Mouse (Mus musculus): ENCODE data around the gene Rbbp7. TPM values are rescaled to one million over a fixed set of nuclear protein-coding genes. Genes with fewer than 3 reads are reported as not detected.

The Rbbp7 gene
- polyA plus RNA-seq, 1 experiment = 25.4 TPM

- Histone ChIP-seq H3K4me1 (ENCODE audit: control insufficient read depth, insufficient read depth, insufficient read length) (no peaks in the 10 kb centered on the region), H3K27me3 (ENCODE audit: control insufficient read depth, insufficient read depth, low read length) (no peaks in the 10 kb centered on the region), H3K27ac (ENCODE audit: insufficient read depth, low read length) (no peak overlapping the region), H3K36me3 (ENCODE audit: control insufficient read depth, insufficient read depth, low read length) (no peaks in the 10 kb centered on the region), H3K4me3 (ENCODE audit: extremely low read depth, insufficient read depth, insufficient read length) (no peak overlapping the region)
- peak; percentile 33 for DNase-seq (ENCODE audit: low read depth in 1 of 2, low spot score in 2 of 2)
- no peak for TF ChIP-seq POLR2A (IDR thresholded peaks at IDR 0.05; ENCODE audit: low read depth, low read length)
- TF ChIP-seq CTCF (IDR thresholded peaks at IDR 0.05; ENCODE audit: extremely low read depth, insufficient read depth, insufficient read length, insufficient replicate concordance) = no peak
Measured at GRCm38 (mm10) chrX:162800371-162800770, 40.2 kb downstream of the Rbbp7 start.

- H3K27ac ChIP-seq (ENCODE audit: insufficient read depth, low read length) = no peak overlapping the region
- DNase-seq (ENCODE audit: low read depth in 1 of 2, low spot score in 2 of 2) = no peak
- WGBS = 42% methylated on average over 6 of the region's 6 CpGs
Measured at GRCm38 (mm10) chrX:162828016-162828415, 67.8 kb downstream of the Rbbp7 start.

More at GRCm38 (mm10) chrX:162828016-162828415, 67.8 kb downstream of the Rbbp7 start:
- Histone ChIP-seq H3K36me3 (ENCODE audit: control insufficient read depth, insufficient read depth, low read length) (no peaks in the 10 kb centered on the region), H3K4me1 (ENCODE audit: control insufficient read depth, insufficient read depth, insufficient read length) (no peaks in the 10 kb centered on the region; the same call in 1 of the 2 replicates), H3K27me3 (ENCODE audit: control insufficient read depth, insufficient read depth, low read length) (no peaks in the 10 kb centered on the region), H3K4me3 (ENCODE audit: extremely low read depth, insufficient read depth, insufficient read length) (no peak overlapping the region)
- TF ChIP-seq CTCF (IDR thresholded peaks at IDR 0.05; ENCODE audit: extremely low read depth, insufficient read depth, insufficient read length, insufficient replicate concordance) (no peak), POLR2A (IDR thresholded peaks at IDR 0.05; ENCODE audit: low read depth, low read length) (no peak)

Other genes starting within 250 kb of the Rbbp7 start
- 0.20 and 0.23 TPM in 2 replicates for gene Reps2, start 116.8 kb upstream of the Rbbp7 start, polyA plus RNA-seq (2012; rRNA removed)
- 1.3 and 1.8 TPM in 2 replicates for gene Txlng, start 69.1 kb downstream of the Rbbp7 start, polyA plus RNA-seq (2012; rRNA removed)
- 3.7 and 5.0 TPM in 2 replicates for gene Syap1, start 128.0 kb downstream of the Rbbp7 start, polyA plus RNA-seq (2012; rRNA removed)
- 8.9 and 11.0 TPM in 2 replicates for gene Ctps2, start 140.8 kb downstream of the Rbbp7 start, polyA plus RNA-seq (2012; rRNA removed)
- gene S100g, start 204.2 kb downstream of the Rbbp7 start, polyA plus RNA-seq (2012; rRNA removed) = not detected in 2 replicates

All from spleen, adult 2 months (tissue).